Mouse (Mus musculus) thymus, postnatal 25 days (tissue): ENCODE measurements around the gene Rrp7a.
A peak's percentile ranks its signal among the peaks of the same experiment; 100 is the strongest.
"Not testable (repeated sequence)": the region's sequence is repeated elsewhere in the genome, so short reads cannot be mapped to it uniquely, and the experiment has no call there.

Experiments used
- DNase-seq: peaks from one replicate; pipeline ENCODE4 v3.0.0; 2022

Gene Rrp7a

DNA sequence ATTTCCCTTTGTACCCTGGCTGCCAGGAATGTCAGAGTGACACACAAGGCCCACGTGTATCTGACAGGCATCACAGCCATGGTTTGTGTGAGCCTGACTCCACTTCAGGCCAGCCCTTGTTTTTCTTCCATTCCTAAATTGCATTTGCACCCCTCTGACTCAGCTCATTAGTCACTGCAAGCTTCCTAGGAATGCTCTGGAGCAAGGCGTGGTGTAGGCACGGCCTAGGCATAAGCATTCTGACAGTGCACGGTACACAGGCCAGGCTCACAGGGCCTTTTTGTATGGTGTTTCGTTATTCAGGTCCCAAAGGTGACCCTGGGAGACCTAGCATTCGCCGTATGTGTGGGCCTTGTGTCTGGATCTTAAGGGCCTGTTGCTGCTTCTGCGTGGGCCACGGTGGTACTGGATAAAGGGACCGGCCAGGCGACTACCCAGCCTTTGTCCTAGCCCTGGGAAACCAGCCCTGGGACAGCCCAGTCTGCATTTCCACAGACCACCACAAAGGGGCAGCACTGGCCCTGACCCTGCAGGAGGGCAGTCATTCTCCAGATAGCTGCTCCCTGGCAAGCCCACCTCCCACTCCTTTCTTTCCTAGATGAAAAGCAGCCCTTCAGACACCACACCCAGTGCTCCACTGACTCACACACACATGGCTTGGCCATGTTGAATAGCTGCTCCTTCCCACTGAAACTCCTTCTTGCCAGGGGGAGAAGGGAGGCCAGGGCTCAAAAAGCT lies 34.5 kb upstream of the Rrp7a start:
- peak; percentile 47 for DNase-seq

DNA sequence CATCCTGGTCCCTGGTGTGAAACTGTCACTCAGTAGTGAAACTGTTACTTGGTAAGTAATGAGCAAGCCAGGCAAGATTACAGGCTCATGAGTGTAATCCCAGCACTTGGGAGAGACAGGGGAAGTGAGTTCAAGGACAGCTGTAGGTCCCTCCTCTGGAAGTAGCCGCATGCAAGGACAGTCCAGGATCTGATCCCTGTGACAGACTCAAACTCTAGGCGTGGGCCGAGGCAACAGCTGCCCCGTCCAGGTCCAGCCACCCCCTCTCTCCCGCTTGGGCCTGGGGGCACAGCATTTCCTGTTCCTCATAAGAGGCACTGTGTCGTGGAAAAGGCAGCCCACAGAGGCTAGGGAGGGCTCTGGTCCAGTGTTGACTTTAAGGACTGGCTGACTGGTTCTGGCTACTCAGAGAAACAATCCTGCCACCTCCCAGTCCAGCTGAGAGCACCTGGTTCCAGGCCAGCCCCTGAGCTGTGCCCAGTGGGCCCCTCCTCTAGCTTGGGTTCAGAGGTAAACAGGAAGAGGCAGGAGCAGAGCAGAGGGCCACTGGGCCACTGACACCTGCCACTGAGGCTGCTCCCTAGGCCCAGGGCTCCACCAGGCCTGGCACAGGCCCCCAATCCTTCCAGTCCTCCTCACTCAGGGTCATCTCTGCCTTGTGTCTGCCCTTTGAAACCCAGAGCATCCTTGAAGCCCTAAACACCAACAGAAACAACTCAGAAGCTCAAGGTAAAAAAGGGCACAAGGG lies 33.2 kb upstream of the Rrp7a start:
- DNase-seq: no peak

DNA sequence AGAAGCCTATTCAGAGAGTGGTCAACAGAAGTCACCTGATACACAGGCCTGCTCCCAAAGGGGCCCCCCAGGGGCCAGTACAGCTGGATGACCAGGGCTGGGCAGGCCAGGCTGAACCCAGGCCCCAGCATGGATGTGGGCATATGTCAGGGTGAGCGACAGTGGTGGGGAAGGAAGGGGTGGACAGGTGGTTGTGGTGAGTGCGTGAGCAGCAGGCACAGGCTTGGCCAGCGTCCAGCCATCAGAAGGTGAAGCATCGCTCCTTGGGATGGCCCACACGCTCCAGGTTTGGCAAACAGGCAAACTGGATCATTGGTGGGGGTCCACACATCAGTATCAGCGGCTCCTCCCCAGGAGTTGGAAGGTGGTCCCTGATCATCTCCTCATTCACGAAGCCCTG lies 31.7 kb upstream of the Rrp7a start:
- no peak for DNase-seq

DNA sequence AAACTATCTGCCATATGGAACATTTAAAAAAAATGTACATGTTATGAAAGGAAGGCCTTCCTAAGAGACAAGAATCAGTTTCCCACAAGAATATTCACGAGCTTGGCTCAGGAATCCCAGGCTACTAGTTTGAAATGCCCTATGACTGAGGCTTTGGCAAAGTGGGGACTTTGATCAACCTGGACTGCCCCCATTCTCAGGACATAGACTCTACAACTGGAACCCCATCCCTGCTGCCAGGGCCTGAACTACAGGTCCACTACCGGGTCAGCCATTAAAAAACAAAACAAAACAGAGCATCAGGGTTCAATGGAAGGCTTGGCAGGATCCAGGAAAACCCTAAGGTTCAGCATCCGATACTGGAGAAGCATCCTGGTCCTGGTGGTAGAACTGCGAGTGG lies 28.1 kb upstream of the Rrp7a start:
- no peak for DNase-seq

DNA sequence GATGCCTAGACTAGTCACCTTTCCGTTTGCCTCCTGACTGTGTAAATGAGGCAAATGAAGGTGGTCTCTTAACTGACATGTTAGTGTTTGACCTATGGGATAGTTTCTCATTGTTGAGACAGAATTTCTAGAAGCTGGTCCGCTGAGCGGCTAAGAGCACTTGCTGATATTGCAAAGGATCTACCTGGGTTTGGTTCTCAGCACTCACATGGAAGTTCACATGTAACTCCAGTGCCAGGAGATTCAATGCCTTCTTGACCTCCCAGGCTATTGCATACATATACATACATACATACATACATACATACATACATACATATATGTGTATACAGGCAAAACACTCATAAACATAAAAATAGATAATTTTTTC lies 27.5 kb upstream of the Rrp7a start:
- DNase-seq: no peak

DNA sequence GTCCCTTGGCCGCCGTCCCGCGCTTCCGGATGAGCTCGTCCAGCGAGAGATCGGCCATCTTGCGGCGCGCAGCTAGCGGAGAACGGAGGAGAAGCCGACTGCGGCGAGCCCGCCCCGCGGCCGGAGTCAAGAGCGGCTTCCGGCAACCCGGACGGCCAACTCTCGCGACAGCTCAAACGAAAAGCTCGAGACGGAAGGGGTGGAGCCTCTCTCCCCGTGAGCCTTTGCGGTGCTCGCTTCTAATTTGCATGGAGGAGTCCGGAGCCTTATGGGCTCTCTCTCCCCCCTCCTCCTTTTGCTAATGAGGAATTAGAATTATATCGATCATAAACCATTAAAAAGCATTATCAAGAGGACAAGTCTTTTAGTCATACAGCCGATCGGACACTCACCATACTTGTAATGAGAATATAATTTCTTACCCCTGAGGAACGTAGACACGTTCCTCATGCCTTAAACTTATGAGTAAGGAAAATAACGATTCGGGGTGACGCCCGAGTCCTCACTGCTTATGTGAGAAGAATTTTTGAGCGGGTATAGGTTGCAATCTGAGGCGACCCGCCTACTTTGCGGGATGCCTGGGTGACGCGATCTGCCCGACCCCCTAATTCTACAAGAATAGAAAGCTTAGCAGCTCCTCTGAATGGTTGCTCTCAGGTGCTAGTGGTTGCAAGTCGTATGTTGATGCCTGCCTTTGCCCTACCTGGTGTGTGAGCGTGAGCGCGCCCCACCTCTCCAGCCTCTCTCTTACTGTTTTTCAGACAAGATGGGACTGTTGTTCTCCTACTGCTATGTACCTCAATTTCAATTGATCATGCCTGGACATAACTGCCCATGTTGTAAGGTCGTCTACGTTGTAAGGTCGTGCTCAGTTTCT lies 26.8 kb upstream of the Rrp7a start, which contains the start of gene Poldip3:
Gene Poldip3 (minus strand): TSS at position 189 of the 877 bp plus-strand sequence.
- peak; percentile 98 for DNase-seq

DNA sequence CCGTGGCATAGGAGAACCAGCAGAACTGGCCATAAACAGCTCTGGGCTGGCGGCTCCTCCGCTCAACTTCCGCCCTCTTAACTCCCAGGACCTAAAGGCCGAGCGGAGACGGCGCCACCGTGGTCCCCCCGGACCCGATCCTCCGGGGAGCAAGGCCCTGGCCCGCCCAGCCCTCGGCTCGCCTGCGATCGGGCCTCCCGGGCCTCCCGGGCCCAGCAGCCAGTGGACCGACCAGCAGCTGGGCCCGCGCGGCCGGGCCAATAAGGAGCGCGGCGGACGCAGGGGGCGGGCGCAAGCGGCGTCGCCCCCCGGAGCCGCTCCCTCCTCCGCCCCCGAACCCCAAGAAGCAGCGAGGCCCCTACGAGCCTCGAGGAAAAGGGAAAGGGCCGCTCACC lies 26.2 kb upstream of the Rrp7a start:
- DNase-seq: no peak

DNA sequence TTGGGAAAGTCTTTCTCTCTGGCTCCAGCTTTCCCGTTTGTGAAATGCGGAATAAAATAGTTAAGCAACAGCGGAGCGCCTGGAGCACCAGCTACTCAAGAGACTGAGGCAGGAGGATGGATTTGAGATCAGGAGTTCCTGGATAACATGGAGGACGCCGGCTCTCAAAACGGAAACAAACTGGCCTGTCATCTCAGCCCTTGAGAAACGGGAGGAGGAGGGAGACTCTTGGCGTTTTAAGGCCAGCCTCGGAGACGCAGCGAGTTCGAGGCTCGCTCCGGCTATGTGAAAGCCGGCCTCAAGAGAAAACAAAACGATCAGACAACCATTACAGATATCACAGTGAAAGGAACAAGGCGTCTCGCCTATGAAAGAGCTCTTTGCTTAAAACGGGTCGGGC lies 25.8 kb upstream of the Rrp7a start:
- peak; percentile 18 for DNase-seq

DNA sequence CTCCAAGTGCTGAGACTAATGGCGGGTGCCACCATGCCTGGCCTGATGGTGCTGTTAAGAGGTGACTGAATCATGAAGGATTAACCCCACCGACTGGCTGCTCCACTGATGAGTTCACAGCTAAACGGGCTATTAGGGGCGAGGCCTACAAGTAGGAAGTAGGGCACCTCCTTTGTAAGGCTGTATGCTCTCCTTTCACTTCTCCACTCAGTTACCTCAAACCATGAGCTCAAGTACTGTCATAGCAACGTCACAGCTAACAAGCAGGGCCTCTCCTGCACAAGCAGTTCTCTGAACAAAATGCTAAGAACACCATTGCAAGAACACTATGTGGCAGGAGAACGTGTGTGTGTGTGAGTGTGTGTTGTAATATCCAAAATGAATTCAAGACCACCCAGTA lies 22.9 kb upstream of the Rrp7a start:
- DNase-seq: no peak

DNA sequence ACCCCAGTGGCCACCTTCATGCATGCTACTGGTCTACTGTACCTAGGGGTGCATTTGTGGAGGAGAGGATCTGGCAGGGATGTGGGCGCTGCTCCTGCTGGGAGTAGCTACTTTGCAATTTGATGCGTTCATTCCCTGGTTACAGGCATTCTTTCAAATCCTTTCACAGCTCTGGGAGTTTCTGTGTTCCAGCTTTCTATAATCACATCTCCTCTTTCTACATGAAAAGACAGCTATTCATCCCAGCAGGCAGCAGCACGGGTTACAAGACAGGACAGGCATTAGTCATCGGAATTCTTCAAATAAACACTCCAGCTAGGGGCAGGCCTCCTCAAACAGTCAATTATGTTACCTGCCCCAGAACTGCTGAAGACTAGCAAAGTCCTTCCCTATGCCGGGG lies 20.3 kb upstream of the Rrp7a start:
- no peak for DNase-seq

DNA sequence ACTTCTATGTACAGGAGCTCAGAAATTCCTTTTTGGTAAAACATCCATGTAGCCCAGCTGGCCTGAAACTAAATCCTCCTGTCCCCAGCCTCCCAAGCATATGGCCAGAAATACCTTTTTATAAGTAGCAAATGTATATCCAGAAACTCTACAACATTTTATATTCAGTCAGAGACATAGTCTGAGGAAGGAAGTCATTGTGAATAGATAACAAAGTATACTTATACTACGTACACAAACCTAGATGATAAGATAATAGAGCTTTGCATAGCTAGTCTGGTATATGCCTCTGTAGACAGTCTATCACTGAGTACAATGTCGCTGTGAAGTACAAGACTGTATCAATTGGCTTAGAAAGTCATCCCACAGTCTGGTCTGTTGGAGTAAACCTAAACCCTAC lies 13.1 kb upstream of the Rrp7a start:
- no peak for DNase-seq

DNA sequence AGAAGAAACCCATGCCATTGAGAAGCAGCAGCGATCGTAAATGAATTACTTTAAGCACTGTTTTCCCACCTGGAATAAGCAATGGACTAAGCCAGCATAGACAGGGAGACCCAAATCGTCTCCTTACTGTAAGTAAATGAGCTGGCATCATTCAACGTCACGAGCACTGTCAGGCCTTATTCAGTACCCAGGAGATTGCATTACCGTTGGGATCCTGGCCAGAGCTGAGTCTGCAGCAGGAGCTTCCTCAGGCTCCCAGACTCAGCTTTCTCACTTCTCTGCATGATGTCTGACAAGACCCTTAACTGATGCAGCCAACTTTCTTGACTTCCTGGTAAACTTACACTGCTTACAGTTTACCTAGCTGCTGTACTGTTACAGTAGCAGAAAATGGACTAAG lies 12.1 kb upstream of the Rrp7a start:
- no peak for DNase-seq

DNA sequence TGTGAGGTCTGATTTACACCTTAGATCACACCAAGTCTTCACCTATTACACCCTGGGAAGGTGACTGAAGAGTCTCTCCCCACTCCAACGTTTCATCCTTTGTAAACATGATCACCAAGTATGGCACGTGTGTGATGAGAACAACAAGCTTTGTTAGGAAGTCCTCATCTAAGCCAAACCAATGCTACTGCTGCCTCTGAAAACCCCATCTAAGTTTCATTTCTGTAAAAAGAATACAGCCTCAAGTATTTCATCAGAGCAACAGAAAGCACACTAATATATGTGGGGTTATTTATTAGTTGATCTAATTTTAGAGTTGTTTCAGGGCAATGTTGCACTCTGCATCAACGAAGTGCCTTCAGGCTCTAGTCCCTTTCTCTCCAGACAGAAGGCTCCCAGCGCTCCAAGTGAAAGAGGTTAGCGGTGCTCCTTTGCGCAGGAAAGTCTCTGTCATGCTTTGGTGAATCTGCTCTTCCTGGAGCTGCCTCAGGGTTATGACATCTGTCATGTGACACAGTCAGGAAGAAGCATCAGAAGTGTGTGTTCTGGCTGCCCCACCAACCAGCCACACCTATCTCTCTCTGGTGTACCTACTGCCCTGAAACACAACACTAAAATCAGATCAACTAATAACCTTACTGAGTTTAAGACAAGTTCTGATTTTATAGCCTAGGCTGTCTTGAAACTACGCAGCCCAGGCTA lies 7.1 kb upstream of the Rrp7a start:
- DNase-seq: no peak

DNA sequence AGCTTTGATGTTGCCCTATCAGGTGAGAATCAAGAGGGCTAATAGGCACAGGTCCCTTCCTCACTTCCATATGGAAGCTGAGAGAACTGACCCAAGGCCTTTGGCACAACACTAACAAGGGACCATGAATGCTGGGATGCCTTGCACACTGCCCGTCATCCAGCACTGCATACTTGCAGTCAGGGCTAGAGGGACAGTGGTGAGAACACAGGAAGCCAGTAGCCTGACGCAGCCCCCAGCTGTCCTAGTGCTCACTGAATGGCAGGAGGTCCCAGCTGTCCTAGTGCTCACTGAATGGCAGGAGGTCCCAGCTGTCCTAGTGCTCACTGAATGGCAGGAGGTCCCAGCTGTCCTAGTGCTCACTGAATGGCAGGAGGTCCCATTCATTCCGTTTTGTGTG lies 4.4 kb upstream of the Rrp7a start:
- DNase-seq: not testable (repeated sequence)

DNA sequence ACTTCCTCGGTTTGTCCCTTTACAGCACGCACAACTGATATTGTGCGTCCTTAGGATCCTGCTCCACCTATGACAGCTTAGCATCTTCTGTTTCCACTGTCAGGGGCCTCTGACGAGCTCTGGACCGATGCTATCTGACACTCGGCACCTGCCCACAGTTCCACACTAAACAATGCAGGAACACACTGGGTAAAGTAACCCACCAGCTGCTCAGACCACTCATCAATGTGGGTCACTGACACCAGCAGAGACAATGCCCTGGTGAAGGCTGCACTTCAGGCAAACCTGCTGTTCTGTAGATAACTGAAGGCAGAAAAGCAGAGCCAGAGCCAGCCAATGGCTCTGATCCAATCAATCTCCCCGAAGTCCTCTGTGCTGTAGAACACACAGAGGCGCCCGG lies 4.0 kb upstream of the Rrp7a start:
- no peak for DNase-seq

DNA sequence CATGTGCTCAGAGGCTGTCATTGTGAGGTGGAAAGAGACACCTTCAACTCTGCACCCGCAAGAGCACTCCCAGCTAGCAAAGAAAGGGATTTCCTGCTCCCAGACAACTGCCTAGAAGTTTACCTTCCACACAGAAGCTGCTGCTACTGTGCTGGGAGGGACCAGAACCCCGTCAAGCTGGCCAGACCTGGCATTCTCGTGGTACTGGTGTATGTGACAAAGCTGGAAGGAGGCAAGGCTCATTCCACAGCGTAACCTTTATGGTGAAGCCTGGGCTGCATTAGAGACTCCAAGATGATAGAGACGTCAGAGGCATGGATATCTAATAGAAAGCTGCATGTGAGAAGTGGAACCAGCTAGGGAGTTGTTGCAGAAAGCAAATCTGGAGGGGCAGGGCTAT lies 2.0 kb upstream of the Rrp7a start:
- no peak for DNase-seq

DNA sequence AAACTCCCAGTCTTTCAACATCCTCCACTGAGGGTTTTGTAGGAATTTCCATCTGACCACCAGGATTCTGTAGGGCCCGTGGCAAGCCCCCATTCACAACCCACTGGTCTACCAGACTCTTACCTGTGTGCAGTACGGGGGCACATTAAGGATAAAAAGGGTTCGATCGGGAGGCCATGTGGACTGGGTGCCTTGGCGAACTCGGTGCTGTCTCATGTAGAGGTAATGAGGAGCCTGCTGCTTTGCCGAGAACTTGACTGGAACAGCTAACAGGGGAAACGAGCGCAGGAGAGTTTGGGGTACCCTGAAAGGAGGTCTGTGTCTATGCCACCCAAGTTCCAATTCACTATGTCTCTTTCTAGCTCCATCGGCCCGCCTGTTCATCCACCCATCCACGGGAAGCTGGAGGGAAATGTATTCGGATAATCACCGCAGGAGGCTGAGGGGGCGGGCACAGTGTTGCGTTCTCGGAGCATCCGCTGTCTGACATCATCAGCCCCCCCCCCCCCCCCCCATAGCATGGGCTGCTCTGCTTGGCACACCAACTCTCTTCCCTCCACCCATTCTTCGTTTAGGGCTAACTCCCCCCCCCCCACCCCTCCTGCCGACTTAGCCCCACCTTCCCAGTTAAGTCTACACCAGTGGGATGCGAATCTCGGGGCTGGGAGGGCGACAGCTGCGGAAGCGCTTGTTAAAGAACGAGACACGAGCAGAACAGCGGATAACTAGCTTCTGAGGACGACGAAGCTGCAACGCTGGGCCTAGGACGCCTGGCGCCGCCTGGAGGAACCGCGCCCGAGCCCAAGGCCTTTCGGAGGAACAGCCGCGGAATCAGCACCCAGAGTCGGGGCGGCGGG lies 664 bp downstream of the Rrp7a start:
- peak; percentile 50 for DNase-seq

DNA sequence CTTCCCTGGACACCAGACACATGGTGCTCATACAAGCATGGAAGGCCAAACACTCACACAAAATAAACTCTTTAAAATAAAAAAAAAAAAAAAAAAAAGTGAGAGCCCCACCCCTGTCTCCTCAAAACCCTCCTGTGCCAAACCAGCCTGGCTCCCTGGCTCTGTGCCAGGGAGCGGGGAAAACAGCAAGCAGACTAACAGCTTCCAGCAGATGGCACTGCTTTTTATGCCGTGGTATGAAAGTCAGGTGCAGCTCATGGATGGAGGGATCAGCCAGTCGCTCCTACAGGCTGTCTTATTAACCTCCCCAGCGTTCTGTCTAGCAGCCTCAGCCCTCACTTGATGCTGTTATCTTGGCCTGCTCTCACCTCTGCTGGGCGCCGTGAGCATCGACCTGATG lies 4.2 kb downstream of the Rrp7a start:
- no peak for DNase-seq

DNA sequence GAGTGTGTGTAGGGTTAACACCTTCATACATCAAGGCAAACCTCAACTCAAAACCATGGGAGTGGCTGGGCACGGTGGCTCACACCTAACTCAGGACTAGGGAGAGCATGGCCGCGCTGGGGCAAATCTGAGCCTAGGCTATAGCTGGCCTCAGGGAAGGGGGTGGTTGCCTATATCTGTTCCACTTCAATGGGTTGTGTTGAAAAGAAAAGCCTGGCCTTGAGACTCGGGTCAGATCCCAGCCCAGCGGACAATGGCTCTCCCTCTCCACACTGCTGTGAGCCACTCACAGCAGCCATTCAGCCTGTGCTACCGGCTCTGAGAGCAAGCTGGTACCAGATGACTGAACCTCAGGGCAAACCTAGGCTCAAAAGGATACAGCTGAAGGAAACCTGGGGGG lies 7.5 kb downstream of the Rrp7a start:
- no peak for DNase-seq

DNA sequence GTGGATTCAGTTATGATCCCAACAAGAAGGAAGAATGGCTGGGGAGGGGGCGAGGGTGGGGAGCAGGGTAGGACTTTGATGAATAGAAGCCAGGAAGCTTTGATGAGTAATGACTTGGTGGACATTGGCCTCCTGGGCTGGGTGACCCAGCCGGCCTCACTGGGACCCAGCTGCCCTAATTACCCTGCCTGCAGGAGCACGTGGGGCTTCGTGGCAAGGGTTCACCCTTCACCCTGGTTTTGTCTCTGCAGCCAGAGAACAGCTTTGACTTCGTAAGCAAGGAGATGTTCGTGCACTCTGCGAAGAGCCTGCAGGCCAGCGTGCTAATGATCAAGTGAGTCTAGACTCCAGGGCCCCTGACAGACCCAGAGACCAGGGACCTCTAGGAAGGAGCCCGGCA lies 8.5 kb downstream of the Rrp7a start:
- no peak for DNase-seq

DNA sequence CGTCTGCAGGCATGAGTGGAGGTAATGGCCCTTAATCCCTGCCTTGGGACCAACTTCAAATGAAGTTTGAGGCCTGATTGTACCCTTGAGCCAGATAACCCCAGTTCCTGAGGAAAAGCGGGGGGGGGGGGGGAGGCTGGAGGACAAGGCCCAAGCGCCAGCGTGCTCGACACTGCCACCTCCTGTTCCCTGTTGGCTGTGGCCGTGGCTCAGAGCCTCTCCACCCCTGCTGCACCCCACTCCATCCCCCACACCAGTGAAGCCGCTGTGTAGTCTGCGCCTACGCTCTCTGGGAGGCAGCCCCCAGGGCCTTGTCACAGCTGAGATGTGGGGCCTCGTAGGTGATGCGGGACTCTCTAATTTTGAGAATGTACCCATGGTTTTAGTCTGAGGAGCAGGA lies 9.7 kb downstream of the Rrp7a start:
- DNase-seq: peak; percentile 69

DNA sequence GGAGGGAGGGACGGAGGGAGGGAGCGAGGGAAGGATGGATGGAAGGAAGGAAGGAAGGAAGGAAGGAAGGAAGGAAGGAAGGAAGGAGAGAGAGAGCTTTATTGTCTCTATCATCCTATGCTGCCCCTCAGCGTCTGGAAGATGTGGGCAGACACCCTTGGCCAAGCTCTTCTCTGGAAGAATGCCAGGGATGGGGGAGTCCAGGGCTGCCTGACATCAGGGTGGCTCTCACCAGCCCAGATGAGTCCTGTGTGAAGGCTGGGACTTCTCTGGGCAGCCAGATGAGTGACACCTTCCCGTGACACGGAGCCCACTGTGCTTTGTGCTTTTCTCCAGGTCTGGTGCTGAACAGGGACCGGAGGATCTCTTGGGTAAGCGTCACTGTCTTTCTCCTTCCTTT lies 10.7 kb downstream of the Rrp7a start:
- DNase-seq: no peak
